Mouse (Mus musculus) testis, postnatal 14 days (tissue): ENCODE results near the gene LTO1.
"Not testable (repeated sequence)": the region's sequence is repeated elsewhere in the genome, so short reads cannot be mapped to it uniquely, and the experiment has no call there.

Source experiments
- DNase-seq: peaks from one replicate; pipeline ENCODE4 v3.0.0; 2021; ENCODE audit warnings: low spot score

Gene LTO1

GRCm38 (mm10) chr7:144914948-144915750 is at the start of gene LTO1:
TSS of gene LTO1 (plus strand) at chr7:144915100.
- DNase-seq: peak; percentile 92

- no peak for DNase-seq
Measured at GRCm38 (mm10) chr7:144867161-144867560, 47.7 kb upstream of the LTO1 start.

DNA sequence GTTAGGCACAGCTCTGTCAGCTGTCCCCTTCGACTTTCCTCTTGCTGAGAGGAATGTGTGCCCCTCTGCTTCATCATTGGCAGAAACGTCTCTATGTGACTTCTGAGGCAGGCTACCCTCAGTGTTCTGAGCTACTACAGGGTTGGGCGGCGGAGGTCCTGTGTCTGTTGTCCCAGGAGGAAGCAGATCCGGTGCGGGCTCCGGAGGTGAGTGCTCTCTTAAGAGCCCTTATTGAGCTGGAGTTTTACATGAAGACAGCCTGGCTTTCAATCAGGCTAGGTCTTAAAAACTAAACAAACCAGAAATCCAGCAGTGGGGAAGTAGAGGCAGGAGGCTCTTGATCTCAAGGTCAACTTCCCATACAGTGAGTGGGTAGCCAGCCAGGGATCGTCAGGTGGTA is 47.3 kb upstream of the LTO1 start:
- no peak for DNase-seq

GRCm38 (mm10) chr7:144872420-144872819 is 42.5 kb upstream of the LTO1 start:
- no peak for DNase-seq

- DNase-seq: no peak
Measured at GRCm38 (mm10) chr7:144873160-144873559, 41.7 kb upstream of the LTO1 start.

GRCm38 (mm10) chr7:144874226-144874625 is 40.7 kb upstream of the LTO1 start:
- DNase-seq: no peak

GRCm38 (mm10) chr7:144878401-144878800 is 36.5 kb upstream of the LTO1 start:
- no peak for DNase-seq

DNA sequence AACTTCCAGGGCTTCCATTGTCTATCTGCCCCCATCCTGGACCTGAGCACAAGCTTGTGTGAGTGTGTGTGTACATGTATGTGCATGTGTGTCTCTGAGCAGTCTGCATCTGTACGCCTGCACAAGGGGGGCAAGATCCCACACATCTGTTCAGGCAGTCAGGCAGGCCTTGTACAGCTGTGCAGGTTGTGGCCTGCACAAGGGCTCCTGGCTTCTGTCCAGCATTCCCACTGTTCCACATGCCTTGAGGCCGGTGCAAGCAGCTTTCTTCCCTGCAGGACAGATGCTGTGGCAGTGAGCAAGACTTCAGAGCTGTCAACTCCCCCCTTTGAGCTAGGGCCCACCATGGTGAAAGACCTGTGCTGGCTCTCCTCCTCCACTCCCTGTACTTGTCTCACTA is 31.8 kb upstream of the LTO1 start:
- DNase-seq: no peak

DNA sequence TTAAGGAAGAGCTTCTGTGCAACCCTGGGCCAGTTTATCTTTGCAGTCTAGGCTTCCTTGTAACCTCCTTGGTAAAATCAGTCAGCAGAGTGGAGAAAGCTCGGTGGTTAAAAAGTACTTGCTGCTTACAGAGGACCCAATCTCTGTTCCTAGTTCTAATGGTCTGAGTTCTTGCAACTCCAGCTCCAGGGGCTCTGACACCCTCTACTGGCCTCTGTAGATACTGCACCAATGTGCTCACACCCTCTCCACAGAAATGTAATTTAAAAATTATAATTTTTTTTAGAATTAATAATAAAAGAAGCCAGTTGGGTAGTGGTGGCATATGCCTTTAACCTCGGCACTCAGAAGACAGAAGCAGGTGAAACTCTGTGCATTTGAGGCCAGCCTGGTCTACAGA is 27.2 kb upstream of the LTO1 start:
- no peak for DNase-seq

GRCm38 (mm10) chr7:144888564-144889299 is 26.2 kb upstream of the LTO1 start:
- DNase-seq: no peak

- not testable (repeated sequence) for DNase-seq
Measured at GRCm38 (mm10) chr7:144890661-144891060, 24.2 kb upstream of the LTO1 start.

GRCm38 (mm10) chr7:144891863-144892262 is 23.0 kb upstream of the LTO1 start:
- no peak for DNase-seq

DNA sequence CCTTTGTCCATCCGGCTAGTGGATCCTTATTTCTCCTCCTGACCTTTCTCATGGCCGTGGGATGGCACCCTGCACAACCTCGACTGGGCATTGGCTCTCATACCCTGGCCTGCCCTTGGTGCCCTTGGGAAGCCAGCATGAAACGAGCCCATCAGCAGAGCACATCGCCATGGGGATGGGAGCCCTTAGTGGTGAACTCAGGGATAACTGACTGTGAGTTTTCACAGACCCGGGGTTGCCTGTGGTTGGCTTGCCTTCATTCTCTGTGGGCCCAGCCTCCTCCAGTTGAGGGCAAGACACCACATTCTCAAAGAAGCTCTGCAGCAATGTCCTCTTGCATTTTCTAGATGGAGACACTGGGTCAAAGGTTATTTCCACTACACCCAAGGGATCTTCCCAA is 22.6 kb upstream of the LTO1 start:
- DNase-seq: no peak

DNA sequence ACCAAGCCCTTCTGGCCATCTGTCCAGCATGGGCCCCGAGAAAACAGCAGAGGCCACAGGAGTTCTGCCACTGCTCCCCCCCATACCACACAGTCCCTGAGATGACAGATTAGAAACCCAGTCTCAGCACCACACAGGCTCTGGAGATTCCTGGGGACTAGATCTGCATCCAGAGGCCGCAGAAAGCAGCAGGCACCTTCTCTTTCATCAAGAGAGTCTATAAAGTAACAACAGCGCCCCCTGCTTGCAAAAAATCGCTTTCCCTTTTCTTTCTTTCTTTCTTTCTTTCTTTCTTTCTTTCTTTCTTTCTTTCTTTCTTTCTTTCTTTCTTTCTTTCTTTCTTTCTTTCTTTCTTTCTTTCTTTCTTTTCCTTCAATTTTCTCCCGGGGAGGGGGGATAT is 20.7 kb upstream of the LTO1 start:
- no peak for DNase-seq

DNA sequence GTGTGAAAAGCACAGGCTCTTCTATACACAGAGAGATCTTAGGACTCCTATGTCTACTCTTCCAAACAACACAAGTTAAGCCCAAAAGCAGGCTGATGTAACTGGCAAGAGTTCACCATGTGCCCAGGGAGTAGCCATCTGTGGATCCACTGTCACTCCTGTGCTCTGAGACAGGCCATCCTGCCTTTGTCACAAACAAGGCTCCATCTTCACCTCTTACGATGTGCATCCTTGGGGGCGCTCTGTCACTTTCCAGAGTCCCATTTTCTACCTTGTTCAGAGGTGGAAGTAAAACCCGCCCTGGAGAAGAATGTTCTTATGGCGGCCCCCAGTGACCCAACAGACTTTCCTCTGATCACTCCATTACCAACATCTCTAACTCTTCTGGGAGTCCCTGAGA is 20.2 kb upstream of the LTO1 start:
- DNase-seq: no peak

DNA sequence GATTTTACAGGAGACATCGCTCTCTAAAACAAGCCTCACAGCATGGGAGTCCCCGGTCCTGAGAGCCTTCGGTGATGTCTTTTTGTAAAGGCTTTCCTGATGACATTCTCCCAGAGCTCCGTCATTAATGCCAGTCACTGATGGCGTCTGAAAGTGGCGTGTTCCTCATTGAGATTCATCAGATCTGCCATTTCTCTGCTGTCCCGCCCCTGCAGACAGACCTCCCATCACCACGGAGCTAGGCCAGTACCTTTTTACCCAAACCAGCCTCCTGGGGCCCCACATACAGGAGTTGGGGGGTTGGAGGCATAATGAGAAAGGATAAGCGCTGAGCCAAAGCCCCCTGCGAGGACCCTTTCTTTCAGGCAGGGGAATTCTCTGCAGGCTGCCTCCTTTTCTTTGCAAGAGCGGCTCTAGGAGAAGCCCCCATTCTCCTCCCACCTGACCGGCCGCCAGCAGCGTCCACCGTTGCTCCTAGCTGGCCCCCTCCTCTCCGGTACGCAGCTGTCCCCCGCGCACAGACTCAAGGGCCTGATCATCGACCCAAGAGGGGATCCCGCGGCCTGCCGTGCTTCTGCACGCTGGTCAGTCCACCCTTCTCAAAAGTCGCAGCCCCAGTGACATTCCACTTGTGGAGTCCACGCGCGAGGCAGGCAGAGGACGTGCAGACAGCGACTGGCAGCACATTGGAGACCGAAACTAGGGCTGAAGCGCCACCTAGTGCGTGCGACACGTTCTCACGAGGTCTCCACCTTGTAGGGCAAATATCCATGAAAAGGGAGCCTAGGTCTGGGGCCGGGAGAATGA is 19.4 kb upstream of the LTO1 start:
- DNase-seq: peak; percentile 57

- DNase-seq: no peak
Measured at GRCm38 (mm10) chr7:144896294-144897218, 18.3 kb upstream of the LTO1 start, which contains the start of gene Fgf15. TSS of gene Fgf15 (plus strand) at chr7:144896531.

GRCm38 (mm10) chr7:144898506-144898905 is 16.4 kb upstream of the LTO1 start:
- no peak for DNase-seq

GRCm38 (mm10) chr7:144905514-144905913 is 9.4 kb upstream of the LTO1 start:
- not testable (repeated sequence) for DNase-seq

DNA sequence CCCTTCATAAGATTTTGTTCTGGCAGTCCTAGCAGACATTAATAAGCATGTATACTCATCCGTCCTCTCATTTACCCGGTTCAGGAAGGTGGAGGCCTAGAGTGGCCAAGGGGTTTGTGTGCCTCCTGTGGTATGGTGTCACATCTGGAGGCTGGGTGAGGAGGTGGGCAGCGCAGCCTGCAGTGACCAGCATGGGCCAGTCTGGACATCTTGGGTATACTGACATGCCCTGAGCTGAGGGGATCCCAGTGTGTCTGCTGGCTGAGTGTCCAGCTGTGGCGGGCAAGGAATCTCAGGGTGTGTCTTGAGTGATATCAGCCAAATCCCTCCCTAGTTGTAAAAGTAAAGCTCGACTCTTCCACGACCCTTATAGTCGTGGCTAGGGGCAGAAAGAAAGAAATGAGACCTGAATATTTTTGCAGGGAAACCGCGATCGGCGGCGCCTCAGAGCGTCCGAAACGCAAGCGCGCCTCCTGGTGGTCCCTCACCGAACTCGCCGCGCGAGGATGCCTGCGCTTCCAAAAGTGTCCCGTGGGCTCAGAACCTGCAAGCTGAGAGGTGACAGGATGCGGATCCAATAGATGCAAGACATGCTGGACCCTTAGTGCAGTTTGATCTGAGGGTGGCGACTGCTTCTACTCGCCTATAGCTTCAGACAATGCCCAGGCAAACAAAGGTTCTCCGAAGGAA is 8.0 kb upstream of the LTO1 start:
- no peak for DNase-seq

DNA sequence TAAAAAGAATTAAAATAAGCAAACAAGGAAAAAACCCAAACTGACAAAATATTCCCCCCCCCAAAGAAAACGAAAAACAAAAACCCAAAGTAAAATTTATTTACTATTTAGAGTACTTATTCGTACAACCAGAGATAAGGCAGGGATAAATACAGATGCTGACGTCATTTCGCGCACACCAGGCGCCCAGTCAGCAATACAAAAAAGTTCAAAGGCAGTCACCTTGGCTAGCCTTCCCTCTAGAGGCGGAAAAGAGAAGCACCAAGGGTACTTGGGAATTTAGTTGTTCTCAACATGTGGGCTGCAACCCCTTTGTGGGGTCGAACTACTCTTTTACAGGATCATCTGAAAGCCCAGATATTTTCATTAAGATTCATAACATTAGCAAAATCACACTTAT is 7.1 kb upstream of the LTO1 start:
- DNase-seq: no peak
